Mouse (Mus musculus): Measurements from ENCODE around the gene Mars2.

GRCm38 (mm10) chr1:55213475-55213874 is 23.5 kb upstream of the Mars2 start:
- no peak for TF ChIP-seq CTCF (IDR thresholded peaks at IDR 0.05; ENCODE audit: extremely low read depth, insufficient read depth, insufficient read length, insufficient replicate concordance)
- TF ChIP-seq POLR2A (IDR thresholded peaks at IDR 0.05; ENCODE audit: low read depth, low read length) = no peak
